Mouse (Mus musculus): Measurements from ENCODE around the gene Tbl3. TPM values are rescaled to one million over a fixed set of nuclear protein-coding genes. Genes with fewer than 3 reads are reported as not detected.
"Not testable (repeated sequence)": the region's sequence is repeated elsewhere in the genome, so short reads cannot be mapped to it uniquely, and the experiment has no call there.

Tbl3 gene
- total RNA-seq, 2 experiments from 2014 or later: 26.9 to 29.6 TPM

DNA sequence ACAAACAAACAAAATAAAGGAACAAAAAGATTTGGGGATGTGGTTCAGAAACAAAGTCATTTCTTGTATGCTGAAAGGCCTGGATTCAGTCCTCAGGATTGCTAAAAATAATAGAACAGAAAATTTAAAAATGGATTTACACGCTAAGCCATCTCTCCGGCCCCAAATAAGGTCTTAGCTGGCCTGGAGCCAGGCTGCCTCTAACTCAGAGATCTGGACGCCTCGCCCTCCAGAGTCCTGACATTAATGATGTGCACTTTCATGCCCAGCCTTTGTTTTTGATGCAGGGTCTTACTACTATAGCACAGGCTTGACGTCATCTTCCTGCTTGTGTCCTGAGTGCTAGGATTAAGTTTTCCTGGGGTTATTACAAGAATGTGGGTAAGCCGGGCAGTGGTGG lies 21.6 kb upstream of the Tbl3 start:
- DNase-seq (ENCODE audit: low spot score in 2 of 2): no peak
- intact Hi-C loops (cut with DNase I): no loop called here

DNA sequence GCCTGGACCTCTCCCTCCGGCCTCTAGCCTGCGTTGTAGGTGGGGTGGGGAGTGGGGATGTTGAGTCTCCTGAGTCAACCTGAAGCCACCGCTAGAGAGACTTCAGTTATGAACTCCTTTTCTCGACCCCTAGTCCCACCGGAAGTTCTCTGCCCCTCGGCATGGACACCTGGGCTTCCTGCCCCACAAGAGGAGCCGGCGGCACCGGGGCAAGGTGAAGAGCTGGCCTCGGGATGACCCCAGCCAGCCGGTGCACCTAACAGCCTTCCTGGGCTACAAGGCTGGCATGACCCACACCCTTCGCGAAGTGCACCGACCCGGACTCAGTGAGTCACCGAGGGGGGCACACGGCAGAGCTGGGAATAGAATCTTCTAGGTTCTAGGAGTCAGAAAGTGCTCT lies 20.7 kb upstream of the Tbl3 start:
- intact Hi-C loops (cut with DNase I): no loop called here
- no peak for DNase-seq (ENCODE audit: low spot score in 2 of 2)

DNA sequence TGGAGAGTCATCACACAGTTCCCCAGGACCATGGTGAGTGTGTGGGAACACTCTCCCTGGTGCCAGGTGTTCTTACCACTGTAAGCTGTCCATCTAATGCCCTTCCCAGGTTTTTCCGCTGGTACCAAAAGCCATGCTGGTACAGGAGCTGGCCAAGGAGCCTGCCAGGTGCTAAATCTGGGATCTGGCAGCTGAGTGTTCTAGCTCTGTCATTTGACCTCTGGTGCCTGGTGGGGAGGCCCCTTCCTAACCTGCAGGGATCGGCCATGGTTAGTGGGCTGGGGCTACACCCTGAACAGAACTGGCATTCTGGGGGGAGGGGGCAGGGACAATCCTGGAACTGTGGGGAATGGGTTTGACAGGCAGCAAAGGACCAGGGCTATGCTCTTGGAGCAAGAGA lies 20.2 kb upstream of the Tbl3 start, which contains the start of gene Rpl3l:
TSS of gene Rpl3l (plus strand) at position 203 of the 400 bp plus-strand sequence.
- DNase-seq (ENCODE audit: low spot score in 2 of 2): no peak
- intact Hi-C loops (cut with DNase I): no loop called here

DNA sequence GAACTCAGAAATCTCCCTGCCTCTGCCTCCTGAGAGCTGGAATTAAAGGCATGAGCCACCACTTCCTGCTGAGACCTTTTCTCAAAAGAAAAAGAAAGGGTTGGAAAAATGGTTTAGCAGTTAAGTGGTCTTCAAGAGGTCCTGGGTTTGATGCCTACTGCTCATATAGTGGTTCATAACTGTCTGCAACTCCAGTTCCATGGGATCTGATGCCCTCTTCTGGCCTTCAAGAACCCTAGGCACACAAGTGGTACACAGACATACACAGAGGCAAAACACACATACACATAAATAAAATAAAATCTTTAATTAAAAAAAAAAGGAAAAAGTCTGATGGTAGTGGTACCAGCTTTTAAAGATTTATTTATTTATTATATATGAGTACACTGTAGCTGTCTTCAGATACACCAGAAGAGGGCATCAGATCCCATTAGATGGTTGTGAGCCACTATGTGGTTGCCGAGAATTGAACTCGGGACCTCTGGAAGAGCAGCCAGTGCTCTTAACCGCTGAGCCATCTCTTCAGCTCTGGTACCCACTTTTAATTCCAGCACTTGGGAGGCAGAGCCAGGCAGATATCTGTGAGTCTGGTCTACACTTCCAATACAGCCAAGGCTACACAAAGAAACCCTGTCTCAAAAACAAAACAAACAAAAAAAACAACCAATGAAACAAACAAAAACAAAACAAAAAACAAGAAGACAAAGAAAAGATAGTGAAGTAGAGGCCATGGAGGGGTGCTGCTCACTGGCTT lies 18.4 kb upstream of the Tbl3 start:
- intact Hi-C loops (cut with DNase I): no loop called here
- DNase-seq (ENCODE audit: low spot score in 2 of 2): no peak

DNA sequence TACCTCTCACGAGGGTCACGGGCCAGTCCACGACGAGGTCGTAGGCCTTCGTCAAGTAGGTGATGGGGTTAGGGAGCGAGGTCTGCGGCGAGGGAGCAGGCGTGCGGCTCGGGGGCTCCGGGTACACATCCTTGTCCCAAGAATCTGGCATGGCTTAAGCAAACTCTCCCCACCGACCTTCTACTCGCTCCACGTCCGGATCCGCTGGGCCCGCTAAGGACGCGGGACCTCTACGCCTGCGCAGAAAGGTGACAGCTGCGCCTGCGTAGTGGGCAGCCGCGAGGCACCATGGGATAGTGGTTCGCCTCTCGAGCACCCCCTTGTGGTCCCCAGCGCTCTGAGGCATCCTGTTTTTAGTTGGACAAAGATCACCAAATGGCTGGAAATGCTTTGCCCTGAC lies 16.7 kb upstream of the Tbl3 start, which contains the start of gene Ndufb10:
TSS of gene Ndufb10 (minus strand) at position 295 of the 400 bp plus-strand sequence.
- intact Hi-C loops (cut with DNase I): no loop called here

DNA sequence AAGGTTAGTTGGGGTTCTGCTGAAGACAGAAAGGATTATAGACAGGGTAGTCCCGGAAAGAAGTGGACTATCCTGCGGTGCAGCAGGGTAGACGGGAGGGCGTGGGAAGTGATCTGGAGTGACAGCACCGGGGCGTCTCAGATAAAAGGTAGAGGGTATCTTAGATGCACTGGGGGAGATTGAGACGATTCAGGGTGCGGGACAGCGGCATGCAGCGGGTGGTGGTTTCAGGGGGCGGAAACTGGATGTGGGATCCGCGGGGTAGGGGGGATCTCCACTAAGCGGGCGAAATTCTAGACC lies 16.4 kb upstream of the Tbl3 start:
- intact Hi-C loops (cut with DNase I): no loop called here

More for the DNA sequence above, 16.7 kb upstream of the Tbl3 start, which contains the start of gene Ndufb10:
- DNase-seq (ENCODE audit: low spot score in 2 of 2): peak; percentile 94 to 95

DNA sequence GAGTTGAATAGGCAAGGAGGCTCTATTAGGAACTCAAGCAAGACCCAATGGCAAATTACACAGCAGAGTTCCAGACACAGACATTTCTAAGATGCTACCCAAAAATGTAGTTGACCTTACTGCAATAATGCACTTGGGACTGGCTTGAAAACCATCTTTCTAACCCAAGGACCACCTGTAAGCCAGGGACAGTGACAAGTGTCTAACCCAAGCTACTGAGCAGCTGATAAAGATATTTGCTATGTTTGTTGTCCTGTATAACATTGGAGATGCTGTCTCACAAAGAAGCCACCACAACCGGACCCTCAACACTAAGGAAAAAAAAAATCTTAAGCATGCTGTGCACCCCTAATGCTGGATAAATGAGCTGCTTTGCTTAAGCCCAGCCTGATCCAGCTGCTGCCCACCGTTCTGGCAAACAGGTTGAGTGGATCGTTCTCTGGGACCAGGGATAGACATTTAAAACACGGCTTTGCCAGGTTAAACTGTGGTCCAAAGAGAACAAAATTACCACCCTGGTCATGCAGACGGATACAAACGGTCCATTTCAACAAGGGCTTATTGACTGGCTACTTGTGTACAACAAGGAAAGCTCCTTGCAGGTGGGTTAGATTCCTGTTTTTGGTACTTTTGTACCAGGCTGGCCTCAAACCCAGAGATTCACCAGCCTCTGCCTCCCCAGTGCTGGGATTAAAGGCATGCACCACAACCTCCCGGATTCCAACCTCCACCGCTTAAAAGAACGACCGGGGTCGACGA lies 15.8 kb upstream of the Tbl3 start:
- intact Hi-C loops (cut with DNase I): no loop called here
- no peak for DNase-seq (ENCODE audit: low spot score in 2 of 2)

More for the DNA sequence above, 16.4 kb upstream of the Tbl3 start:
- no peak for DNase-seq (ENCODE audit: low spot score in 2 of 2)

DNA sequence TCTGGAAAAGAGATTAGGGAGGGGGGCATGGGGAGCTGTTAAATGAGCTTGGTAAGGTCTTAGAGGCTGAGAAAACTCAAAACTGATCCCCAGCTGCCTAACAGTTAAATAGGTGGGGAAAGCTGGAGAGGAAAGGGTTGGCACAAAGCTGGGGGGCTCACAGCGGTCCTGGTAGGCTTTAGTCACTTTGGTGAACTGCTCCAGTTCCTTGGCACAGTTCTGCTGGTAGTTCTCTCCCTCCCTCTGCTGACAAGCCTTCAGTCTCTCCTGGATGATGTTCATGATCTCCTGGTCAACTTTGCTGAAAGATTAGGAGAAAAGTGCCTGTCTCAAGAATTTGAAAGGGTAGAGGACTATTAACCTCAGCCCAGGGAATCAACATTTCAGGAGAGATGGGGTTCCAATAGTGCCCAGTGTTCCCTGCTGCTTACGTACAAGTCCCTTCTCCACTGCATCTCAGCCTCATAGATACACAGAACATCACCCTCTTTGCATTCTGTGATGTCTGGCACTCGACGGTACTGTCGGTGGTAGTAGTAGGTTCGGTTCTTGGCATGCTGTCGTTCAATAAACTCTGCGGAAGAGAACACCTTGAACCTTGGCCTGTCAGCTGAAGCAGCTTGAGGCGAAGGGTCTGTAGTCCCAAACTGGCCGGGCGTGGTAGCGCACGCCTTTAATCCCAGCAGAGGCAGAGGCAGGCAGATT lies 14.9 kb upstream of the Tbl3 start:
- no peak for DNase-seq (ENCODE audit: low spot score in 2 of 2)
- intact Hi-C loops (cut with DNase I): no loop called here

DNA sequence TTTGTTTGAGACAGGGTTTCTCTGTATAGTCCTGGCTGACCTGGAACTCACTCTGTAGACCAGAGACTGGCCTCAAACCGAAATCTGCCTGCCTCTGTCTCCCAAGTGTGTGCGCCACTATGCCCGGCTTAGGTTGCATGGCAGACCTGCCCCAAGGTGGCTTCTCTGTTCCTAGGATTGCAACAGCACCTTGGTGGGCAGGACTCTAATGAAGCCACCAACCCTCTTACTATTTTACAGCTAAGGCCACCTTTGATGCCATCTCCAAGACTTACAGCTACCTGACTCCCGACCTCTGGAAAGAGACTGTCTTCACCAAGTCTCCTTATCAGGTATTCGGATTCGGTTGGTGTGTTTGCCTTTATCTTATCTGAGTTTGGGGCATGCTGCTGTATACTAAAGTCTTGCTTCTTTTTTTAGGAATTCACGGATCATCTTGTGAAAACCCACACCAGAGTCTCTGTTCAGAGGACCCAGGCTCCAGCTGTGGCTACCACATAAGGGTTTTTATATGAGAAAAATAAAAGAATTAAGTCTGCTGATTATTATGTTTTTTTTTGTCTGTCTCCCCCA lies 14.0 kb upstream of the Tbl3 start:
- intact Hi-C loops (cut with DNase I); DNase-seq (ENCODE audit: low spot score in 2 of 2): not testable (repeated sequence)

DNA sequence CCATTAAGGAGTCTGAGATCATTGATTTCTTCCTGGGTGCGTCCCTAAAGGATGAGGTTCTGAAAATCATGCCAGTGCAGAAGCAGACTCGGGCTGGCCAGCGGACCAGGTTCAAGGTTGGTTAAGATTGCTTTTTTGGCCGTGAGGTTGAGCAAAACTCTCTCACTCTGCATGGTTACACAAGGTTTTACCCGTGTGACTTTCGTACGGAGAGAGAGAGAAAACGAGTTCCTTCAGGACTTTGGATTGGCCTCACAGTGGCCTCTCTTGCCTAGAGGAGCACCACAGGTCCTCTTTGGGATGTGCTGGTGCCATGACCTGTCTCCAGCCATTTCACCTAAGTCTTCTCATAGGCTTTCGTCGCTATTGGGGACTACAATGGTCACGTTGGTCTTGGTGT lies 13.2 kb upstream of the Tbl3 start:
- DNase-seq (ENCODE audit: low spot score in 2 of 2); intact Hi-C loops (cut with DNase I): not testable (repeated sequence)

DNA sequence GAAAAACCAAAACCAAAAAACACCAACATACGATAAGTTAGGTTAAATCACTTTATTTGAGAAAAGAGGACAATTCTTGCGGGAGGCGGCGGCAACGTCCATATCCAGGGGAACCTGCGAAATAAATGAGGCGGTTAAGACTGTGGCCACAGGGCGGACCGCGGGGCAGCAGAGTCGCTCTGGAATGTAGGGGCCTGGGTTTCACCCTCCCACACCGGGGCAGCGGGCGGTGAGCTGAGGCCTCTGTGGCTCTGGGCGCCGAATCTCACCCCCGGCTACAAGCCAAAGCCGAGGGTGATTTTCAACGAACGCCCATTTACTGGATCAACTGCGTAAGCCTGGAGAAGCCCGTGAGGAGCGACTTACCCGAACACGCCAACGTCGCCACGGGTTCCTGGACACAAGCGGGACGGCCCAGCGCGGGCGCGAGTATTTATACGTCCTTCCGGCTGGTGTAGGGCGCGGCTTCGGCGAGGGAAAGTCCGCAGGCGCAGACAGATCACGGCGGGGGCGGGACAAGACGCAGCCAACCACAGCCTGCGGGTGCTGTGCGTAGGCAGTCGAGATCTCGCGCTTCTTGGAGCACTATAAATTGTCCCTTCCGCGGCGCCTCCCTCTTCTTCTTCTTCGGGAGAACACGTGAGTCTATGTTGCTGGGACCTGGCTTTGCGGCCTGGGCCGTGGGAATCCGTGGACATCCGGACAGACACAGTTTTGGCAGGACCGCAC lies 12.2 kb upstream of the Tbl3 start:
- DNase-seq (ENCODE audit: low spot score in 2 of 2): peak; percentile 98 to 99
- intact Hi-C loops (cut with DNase I): no loop called here

DNA sequence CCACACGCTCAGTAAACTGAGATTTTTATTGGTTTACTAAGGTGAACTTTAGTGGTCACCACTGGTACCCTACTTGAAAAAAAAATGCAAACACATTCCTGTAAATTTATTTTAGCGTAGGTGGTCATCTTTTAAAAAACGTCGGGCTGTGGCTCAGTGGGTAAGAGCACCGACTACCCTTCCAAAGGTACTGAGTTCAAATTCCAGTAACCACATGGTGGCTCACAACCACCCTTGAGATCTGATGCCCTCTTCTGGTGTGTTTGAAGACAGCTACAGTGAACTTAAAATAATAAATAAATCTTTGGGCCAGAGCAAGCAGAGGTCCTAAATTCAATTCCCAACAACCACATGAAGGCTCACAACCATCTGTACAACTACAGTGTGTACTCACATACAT lies 11.5 kb upstream of the Tbl3 start:
- intact Hi-C loops (cut with DNase I); DNase-seq (ENCODE audit: low spot score in 2 of 2): not testable (repeated sequence)

DNA sequence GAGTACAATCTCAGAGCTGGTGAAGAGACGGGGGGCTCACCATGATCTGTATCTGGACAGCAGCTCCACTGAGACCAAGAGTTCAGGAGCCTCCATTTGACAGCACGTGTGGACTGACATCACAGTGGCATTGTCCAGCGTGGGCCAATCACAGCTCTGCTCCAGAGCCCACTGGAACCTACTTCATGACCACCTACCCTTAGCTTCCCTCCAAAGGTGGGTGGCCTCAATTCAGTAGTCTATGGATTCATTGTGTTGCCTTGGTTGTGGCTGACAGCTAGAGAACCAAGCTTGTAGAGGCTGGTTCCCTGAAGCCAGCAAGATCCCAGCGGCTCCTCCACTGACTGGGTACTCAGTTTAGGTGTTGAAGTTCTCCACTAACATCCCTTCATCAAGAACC lies 10.5 kb upstream of the Tbl3 start, which contains the start of the genes Rnf151 and Rps2:
TSS of gene Rnf151 (minus strand) at position 121 of the 400 bp plus-strand sequence.
TSS of gene Rps2 (plus strand) at position 174 of the 400 bp plus-strand sequence.
- intact Hi-C loops (cut with DNase I): no loop called here

DNA sequence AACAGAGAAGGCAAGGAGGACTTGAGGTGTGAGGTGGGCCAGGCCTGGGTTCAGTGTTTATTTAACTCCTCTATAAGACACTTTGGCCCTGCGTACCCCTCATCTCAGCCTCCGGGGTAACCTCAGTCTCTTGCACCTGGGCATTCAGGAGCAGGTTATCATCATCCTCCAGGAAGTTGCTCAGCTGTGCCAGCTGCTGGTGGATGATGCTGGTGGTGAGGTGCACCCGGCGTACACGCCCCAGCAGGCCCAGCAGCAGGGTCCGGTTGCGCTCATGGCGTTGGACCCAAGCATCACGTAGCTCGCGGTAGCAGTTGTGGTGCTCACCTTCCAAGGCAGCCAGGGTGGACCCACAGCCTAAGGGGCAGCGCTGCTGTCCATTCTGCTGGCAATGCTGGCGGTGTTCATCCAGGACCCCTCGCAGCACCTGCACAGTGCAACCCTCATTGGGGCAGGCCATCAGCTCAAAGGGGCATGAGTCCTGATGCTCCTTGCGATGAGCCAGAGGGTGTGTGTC lies 8.8 kb upstream of the Tbl3 start:
- no peak for DNase-seq (ENCODE audit: low spot score in 2 of 2)
- intact Hi-C loops (cut with DNase I): no loop called here

More for the DNA sequence above, 10.5 kb upstream of the Tbl3 start, which contains the start of the genes Rnf151 and Rps2:
- no peak for DNase-seq (ENCODE audit: low spot score in 2 of 2)

DNA sequence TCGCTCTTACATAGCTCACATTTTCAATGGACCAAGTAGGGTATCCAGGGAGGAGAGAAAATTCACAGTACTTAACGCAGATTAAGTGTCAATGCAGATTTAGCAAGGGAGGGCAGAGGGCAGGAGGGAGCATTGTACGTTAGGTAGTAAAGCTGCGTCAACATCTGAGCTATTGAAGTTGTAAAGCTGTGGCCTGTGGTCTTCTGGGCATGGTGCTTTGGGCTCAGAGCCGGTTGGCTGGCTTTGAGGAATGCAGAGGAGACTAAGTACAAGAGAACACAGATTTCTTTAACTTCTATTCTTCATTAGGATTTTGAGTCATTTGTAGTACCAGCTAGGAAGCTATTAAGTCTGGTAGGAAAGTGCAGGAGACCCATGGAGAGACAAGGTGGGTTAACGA lies 8.1 kb upstream of the Tbl3 start:
- intact Hi-C loops (cut with DNase I): no loop called here
- DNase-seq (ENCODE audit: low spot score in 2 of 2): no peak

DNA sequence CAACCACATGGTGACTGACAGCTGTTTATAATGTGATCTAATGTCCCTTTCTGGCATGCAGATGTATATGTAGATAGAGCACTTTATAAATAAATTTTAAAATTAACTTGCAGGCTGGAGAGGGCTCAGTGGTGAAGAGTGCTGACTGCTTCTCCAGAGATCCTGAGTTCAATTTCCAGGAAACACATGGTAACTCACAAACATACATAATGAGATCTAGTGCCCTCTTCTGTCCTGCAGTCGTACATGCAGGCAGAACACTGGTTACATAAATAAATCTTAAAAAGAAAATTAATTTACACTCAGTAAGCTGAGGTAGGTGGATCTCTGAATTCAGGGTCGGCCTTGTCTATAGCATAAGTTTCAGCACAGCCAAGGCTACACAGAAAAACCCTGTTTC lies 1.2 kb upstream of the Tbl3 start:
- intact Hi-C loops (cut with DNase I): no loop called here
- no peak for DNase-seq (ENCODE audit: low spot score in 2 of 2)

DNA sequence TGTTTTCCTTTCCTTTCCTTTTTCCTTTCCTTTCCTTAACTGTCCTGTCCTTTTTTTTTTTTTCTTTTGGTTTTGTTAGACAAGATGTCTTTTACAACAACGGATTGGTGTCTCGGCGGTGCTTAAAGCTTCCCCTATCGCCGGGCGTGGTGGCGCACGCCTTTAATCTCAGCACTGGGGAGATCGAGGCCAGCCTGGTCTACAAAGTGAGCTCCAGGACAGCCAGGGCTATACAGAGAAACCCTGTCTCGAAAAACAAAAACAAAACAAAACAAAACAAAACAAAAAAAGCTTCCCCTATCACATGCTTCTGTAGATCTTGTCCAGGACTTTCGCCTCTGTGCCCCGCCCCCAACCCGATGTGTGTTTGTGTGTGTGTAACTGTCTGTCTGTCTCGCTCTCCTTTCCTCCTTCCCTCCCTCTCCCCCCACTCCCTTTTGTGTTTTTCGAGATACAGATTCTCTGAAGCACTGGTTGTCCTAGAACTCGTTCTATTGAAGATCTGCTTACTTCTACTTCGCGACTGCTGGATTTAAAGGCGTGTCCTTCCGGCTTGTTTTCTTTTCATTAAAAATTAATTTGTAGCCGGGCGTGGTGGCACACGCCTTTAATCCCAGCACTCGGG lies 453 bp upstream of the Tbl3 start:
- no peak for DNase-seq (ENCODE audit: low spot score in 2 of 2)
- intact Hi-C loops (cut with DNase I): no loop called here

DNA sequence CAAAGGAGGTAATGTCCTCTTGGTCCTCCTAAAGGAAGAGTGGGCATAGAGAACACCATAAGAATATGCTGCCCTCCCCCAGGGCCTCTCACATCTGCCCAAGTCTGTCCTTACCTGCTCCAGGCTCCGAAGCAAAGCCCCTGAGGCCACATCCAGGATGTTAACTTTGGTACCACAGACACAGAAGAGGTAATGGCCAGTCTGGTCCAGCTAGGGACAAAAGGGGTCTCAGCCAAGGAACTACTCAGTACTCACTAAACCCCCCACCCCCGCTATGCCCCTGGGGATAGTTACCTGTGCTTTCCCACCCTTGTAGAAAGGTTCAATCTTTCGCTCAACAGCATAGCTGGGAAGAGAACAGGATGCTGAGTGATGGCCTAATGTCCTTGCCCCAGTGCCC lies 1.6 kb downstream of the Tbl3 start:
- no peak for DNase-seq (ENCODE audit: low spot score in 2 of 2)
- intact Hi-C loops (cut with DNase I): no loop called here

DNA sequence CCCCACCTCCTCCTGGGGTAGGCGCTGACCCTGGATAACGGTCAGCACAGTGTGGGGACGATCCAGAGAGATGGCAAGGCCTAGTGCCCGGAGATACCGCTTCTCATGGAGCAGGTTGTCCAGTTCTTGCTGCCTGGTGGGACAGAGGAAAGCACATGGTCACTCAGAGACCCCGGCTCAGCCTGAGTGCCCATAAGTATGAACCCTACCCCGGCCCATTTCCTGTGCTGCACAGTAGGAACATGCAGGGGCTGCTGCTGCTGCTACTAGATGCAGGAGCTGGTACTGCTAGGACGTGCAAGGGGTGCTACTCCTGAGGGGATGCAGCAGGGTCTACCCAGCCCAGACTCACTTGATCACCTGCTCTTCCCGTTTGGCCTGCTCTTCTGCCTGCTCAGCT lies 6.2 kb downstream of the Tbl3 start:
- intact Hi-C loops (cut with DNase I): no loop called here
- DNase-seq (ENCODE audit: low spot score in 2 of 2): no peak

Data from left cerebral cortex, postnatal 36 days (tissue).